Mouse (Mus musculus) mature B cell (primary cell): ENCODE measurements around the gene Eps15l1.

Experiments used
- in situ Hi-C: fragments of 300-500 bp; cut with MboI; formaldehyde crosslinking; loops from 2 replicates; pipeline ENCODE4 v1.14.3; 2019

Eps15l1 gene

GRCm38 (mm10) chr8:72421362-72422335, at the start of gene Eps15l1:
Eps15l1 (minus strand) TSS chr8:72421460.
- in situ Hi-C loops, result no loop called here

GRCm38 (mm10) chr8:72470684-72471083, 49.4 kb upstream of the Eps15l1 start:
- in situ Hi-C loops, result no loop called here

GRCm38 (mm10) chr8:72469984-72470383, 48.7 kb upstream of the Eps15l1 start:
- in situ Hi-C loops, result no loop called here

- in situ Hi-C loops, result no loop called here
Observed at GRCm38 (mm10) chr8:72469243-72469642, 48.0 kb upstream of the Eps15l1 start.

GRCm38 (mm10) chr8:72464211-72464610, 43.0 kb upstream of the Eps15l1 start:
- in situ Hi-C loops, result no loop called here

GRCm38 (mm10) chr8:72459881-72460533, 38.7 kb upstream of the Eps15l1 start:
- in situ Hi-C loops, result no loop called here

GRCm38 (mm10) chr8:72458457-72458856, 37.2 kb upstream of the Eps15l1 start:
- in situ Hi-C loops, result no loop called here

- in situ Hi-C loops, result no loop called here
Observed at GRCm38 (mm10) chr8:72457806-72458205, 36.5 kb upstream of the Eps15l1 start.

GRCm38 (mm10) chr8:72455317-72455716, 34.1 kb upstream of the Eps15l1 start:
- in situ Hi-C loops, result no loop called here

GRCm38 (mm10) chr8:72453904-72454303, 32.6 kb upstream of the Eps15l1 start:
- in situ Hi-C loops, result no loop called here

- in situ Hi-C loops, result no loop called here
Observed at GRCm38 (mm10) chr8:72451516-72451915, 30.3 kb upstream of the Eps15l1 start.

- in situ Hi-C loops, result no loop called here
Observed at GRCm38 (mm10) chr8:72445071-72445470, 23.8 kb upstream of the Eps15l1 start.

- in situ Hi-C loops, result no loop called here
Observed at GRCm38 (mm10) chr8:72443994-72444350, 22.7 kb upstream of the Eps15l1 start.

- in situ Hi-C loops, result no loop called here
Observed at GRCm38 (mm10) chr8:72443338-72443993, 22.2 kb upstream of the Eps15l1 start, which contains the start of the genes Calr3 and 1700030K09Rik. Calr3 (minus strand) TSS chr8:72443870. 1700030K09Rik (plus strand) TSS chr8:72443880.

- in situ Hi-C loops, result no loop called here
Observed at GRCm38 (mm10) chr8:72438248-72439015, 17.2 kb upstream of the Eps15l1 start.

GRCm38 (mm10) chr8:72434952-72435351, 13.7 kb upstream of the Eps15l1 start:
- in situ Hi-C loops, result no loop called here

GRCm38 (mm10) chr8:72429676-72430075, 8.4 kb upstream of the Eps15l1 start:
- in situ Hi-C loops, result no loop called here

GRCm38 (mm10) chr8:72422926-72423325, 1.7 kb upstream of the Eps15l1 start:
- in situ Hi-C loops, result no loop called here

GRCm38 (mm10) chr8:72420571-72421361, 494 bp downstream of the Eps15l1 start:
- in situ Hi-C loops, result no loop called here

- in situ Hi-C loops, result no loop called here
Observed at GRCm38 (mm10) chr8:72418073-72418472, 3.2 kb downstream of the Eps15l1 start.

GRCm38 (mm10) chr8:72415252-72415651, 6.0 kb downstream of the Eps15l1 start:
- in situ Hi-C loops, result no loop called here
